Mouse (Mus musculus) olfactory bulb, adult 2 months (tissue): Measurements from ENCODE around the gene Med24.

Experiments
- CTCF ChIP-seq: fragments of 200-500 bp; IDR thresholded peaks from 2 replicates; pipeline ENCODE4 v1.5.1; 2012; ENCODE audit warnings: low read depth, mild to moderate bottlenecking, low read length, moderate library complexity; ENCODE audit not compliant: insufficient read depth
- POLR2A ChIP-seq: fragments of 200-500 bp; IDR thresholded peaks from 2 replicates; pipeline ENCODE4 v1.6.1; 2012; ENCODE audit warnings: mild to moderate bottlenecking, low read depth, low read length, moderate library complexity; ENCODE audit not compliant: insufficient read depth

DNA sequence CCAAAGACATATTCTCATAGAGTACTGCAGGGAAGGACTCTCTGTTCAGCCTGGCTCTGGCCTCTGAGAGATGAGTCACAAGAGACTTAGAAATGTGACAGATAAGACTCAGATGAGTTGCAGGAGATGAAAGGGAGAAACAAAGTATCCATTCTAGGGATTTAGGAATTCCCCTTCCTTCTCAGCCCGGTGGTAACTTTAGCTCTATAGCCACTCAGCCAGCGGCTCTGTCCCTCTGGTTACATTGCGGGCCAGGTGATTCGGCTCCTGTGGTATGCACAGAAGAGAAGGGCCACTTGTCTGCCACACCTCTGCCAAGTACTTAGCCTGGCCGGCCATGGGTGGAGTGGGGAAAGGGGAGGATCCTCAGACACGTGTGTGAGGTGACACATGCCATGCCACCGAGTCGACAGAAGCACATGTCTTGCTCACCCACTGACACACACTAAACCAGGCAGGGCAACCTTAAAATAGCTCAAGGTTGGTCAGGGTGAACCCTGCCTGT lies 43.5 kb upstream of the Med24 start:
- no peak for TF ChIP-seq CTCF
- TF ChIP-seq POLR2A: no peak
